Mouse (Mus musculus) embryonic fibroblast, embryonic 13.5 days (primary cell): ENCODE data around the gene Glyat.

Source experiments
- CTCF ChIP-seq: IDR thresholded peaks from 2 replicates; pipeline ENCODE4 v1.5.1; 2011; ENCODE audit warnings: mild to moderate bottlenecking, control low read depth, low read length, moderate library complexity, borderline replicate concordance; ENCODE audit not compliant: insufficient read depth
- POLR2A ChIP-seq: IDR thresholded peaks from 2 replicates; pipeline ENCODE4 v1.6.1; 2011; ENCODE audit warnings: low read depth, mild to moderate bottlenecking, control low read depth, low read length, moderate library complexity

DNA sequence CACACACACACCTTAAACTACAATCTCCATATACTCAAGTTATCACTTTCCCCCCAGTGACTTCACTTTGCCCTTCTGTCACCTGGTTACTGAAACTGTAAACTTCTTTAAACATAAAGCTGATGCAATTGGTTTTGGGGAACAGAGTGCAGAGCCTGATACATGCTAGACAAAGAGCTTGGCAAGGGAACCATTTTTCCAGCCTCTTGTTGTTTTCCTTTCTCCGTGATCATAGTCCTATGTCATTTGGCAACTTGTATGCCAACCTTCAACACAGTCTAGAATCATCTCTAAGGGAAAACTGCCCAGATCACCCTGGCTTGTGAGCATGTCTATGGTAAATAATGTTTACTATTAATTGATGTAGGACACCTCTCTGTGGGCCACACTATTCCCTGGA is 4.9 kb downstream of the Glyat start:
- no peak for TF ChIP-seq POLR2A
- no peak for TF ChIP-seq CTCF
